Mouse (Mus musculus) lung, adult 2 months (tissue): ENCODE data around the gene AC134908.4.

Experiments used
- CTCF ChIP-seq: fragments of 200-500 bp; IDR thresholded peaks from 2 replicates; pipeline ENCODE4 v1.5.1; 2011; ENCODE audit warnings: mild to moderate bottlenecking, low read length, control low read depth; ENCODE audit not compliant: insufficient read depth
- POLR2A ChIP-seq: fragments of 200-500 bp; IDR thresholded peaks from 2 replicates; pipeline ENCODE4 v1.6.1; 2011; ENCODE audit warnings: low read depth, mild to moderate bottlenecking, control low read depth, low read length, borderline replicate concordance; ENCODE audit errors: extremely low read depth

DNA sequence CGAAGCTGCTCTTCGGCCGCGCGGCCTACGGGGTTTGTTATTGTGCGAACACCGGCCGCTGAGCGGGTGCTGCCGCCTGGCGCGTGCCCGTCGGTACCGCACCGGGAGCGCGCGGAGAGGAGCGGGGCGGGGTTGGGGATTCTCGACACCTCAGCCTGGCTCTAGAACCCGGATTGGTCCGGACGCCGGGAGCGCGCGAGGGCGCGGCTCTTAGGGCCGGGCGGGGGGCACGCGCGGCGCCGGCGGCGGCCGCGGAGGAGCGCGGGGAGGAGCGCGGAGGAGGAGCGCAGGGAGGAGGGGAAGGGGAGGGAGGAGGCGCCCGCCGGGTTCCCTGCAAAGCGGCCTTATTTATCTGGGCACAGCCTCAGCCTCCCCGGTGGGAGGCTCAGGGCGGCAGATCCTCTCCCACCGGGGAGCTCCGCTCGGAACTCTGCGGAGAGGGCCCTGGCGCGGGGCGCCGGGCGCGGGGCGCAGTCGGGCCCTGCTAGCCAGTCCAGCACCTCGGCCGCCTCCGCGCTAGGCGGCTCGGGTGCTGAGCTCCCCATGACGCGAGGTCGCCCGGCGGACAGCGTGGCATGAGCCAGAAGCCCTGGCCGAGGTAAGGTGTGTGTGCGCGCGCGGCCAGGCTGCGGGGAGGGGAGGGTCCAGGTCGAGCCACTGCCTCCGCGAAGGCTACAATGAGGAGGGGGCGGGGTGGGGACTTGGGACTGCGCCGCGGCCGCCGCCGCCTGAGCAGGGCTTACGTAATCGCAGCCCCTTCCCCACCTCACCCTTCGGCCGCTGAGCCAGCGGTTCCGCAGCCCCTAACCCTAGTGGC lies 13.5 kb upstream of the AC134908.4 start, which contains the start of gene Fbxl16:
- TF ChIP-seq POLR2A (no peak), CTCF (no peak)
